Mouse (Mus musculus) neural tube, embryonic 13.5 days (tissue): ENCODE data around the gene Gm20388. TPM values are rescaled to one million over a fixed set of nuclear protein-coding genes. Genes with fewer than 3 reads are reported as not detected.

Experiments
- ATAC-seq: fragments of 200-750 bp; cut with Nextera tagmentation; 2 replicates; pipeline ENCODE4 v1.8.0; 2017; ENCODE audit warnings: low read depth, mild to moderate bottlenecking, moderate TSS enrichment, moderate library complexity
- H3K27ac ChIP-seq: fragments of 300-500 bp; sonication (generic); replicated peaks from 2 replicates; pipeline ENCODE4 v1.5.1; 2015; ENCODE audit warnings: moderate library complexity, mild to moderate bottlenecking, inconsistent platforms
- H3K27me3 ChIP-seq: fragments of 300-500 bp; sonication (generic); 2 replicates; pipeline ENCODE4 v1.6.1; 2015; ENCODE audit warnings: mild to moderate bottlenecking, inconsistent platforms
- H3K36me3 ChIP-seq: fragments of 300-500 bp; sonication (generic); 2 replicates; pipeline ENCODE4 v1.6.1; 2015; ENCODE audit warnings: mild to moderate bottlenecking, inconsistent platforms
- H3K4me1 ChIP-seq: fragments of 300-500 bp; sonication (generic); replicated peaks from 2 replicates; pipeline ENCODE4 v1.6.1; 2015; ENCODE audit warnings: inconsistent platforms
- H3K4me2 ChIP-seq: fragments of 300-500 bp; sonication (generic); 2 replicates; pipeline ENCODE4 v1.6.1; 2015; ENCODE audit warnings: inconsistent platforms, mild to moderate bottlenecking, moderate library complexity
- H3K4me3 ChIP-seq: fragments of 300-500 bp; sonication (generic); 2 replicates; pipeline ENCODE4 v1.5.1; 2015; ENCODE audit warnings: mild to moderate bottlenecking, inconsistent platforms
- H3K9ac ChIP-seq: fragments of 300-500 bp; sonication (generic); 2 replicates; pipeline ENCODE4 v1.6.1; 2015; ENCODE audit warnings: moderate library complexity, mild to moderate bottlenecking, inconsistent platforms
- H3K9me3 ChIP-seq: fragments of 300-500 bp; sonication (generic); 2 replicates; pipeline ENCODE4 v1.6.1; 2016; ENCODE audit warnings: inconsistent platforms
- WGBS: fragments of 180-500 bp; shearing (Covaris S2); methylation state at CpG from one replicate; pipeline ENCODE4 v1.1.7; 2015; 5-methylcytosine and 5-hydroxymethylcytosine counted together
- polyA plus RNA-seq: library from polyadenylated mRNA; unstranded; fragments of >200 nt; fragmentation: Nextera tagmentation; extraction: Ambion mirVana; gene quantifications from 2 replicates; pipeline ENCODE4 v1.2.1, GENCODE M21; 2015

Gene Gm20388
- polyA plus RNA-seq, 1 experiment from 2014 or later = 0.27 TPM

- Histone ChIP-seq H3K36me3 (peaks cover 95% of the 10 kb centered on the region), H3K9me3 (no peaks in the 10 kb centered on the region), H3K4me3 (no peak overlapping the region), H3K27ac (no peak overlapping the region), H3K27me3 (no peaks in the 10 kb centered on the region), H3K4me1 (no peaks in the 10 kb centered on the region), H3K9ac (no peak overlapping the region), H3K4me2 (no peak overlapping the region)
- ATAC-seq = no peak
- 36% methylated on average over 3 of the region's 3 CpGs for WGBS
Measured at GRCm38 (mm10) chr8:121602860-121603259, 1692.2 kb downstream of the Gm20388 start.

- WGBS = 96% methylated on average over 12 of the region's 12 CpGs
- Histone ChIP-seq H3K9me3 (no peaks in the 10 kb centered on the region), H3K4me3 (no peak overlapping the region), H3K4me2 (no peak overlapping the region), H3K27ac (no peak overlapping the region), H3K27me3 (no peaks in the 10 kb centered on the region), H3K36me3 (peaks cover 98% of the 10 kb centered on the region), H3K4me1 (no peaks in the 10 kb centered on the region), H3K9ac (no peak overlapping the region)
- no peak for ATAC-seq
Measured at GRCm38 (mm10) chr8:121603801-121604200, 1693.2 kb downstream of the Gm20388 start.

- WGBS = 88% methylated on average over 5 of the region's 5 CpGs
- Histone ChIP-seq H3K9ac (no peak overlapping the region), H3K9me3 (no peaks in the 10 kb centered on the region), H3K4me1 (no peaks in the 10 kb centered on the region), H3K36me3 (peaks cover 85% of the 10 kb centered on the region), H3K4me2 (no peak overlapping the region), H3K4me3 (no peak overlapping the region), H3K27ac (no peak overlapping the region), H3K27me3 (no peaks in the 10 kb centered on the region)
- no peak for ATAC-seq
Measured at GRCm38 (mm10) chr8:121607661-121608060, 1697.0 kb downstream of the Gm20388 start.

- no peak overlapping the region for H3K4me2 ChIP-seq
- peaks cover 69% of the 10 kb centered on the region for H3K36me3 ChIP-seq
- no peaks in the 10 kb centered on the region for H3K9me3 ChIP-seq
- H3K9ac ChIP-seq = no peak overlapping the region
- 95% methylated on average over 15 of the region's 15 CpGs for WGBS
- ATAC-seq = no peak
- H3K4me1 ChIP-seq = 0 out of 2 replicates have a peak, but pooled peaks cover 11% of the 10 kb centered on the region
- H3K4me3 ChIP-seq = no peak overlapping the region
- H3K27me3 ChIP-seq = no peaks in the 10 kb centered on the region
- no peak overlapping the region for H3K27ac ChIP-seq
Measured at GRCm38 (mm10) chr8:121609251-121609650, 1698.6 kb downstream of the Gm20388 start.

- Histone ChIP-seq H3K4me2 (no peak overlapping the region), H3K9me3 (no peaks in the 10 kb centered on the region), H3K9ac (no peak overlapping the region), H3K4me3 (no peak overlapping the region), H3K36me3 (peaks cover 63% of the 10 kb centered on the region), H3K4me1 (0 out of 2 replicates have a peak, but pooled peaks cover 11% of the 10 kb centered on the region), H3K27ac (no peak overlapping the region), H3K27me3 (no peaks in the 10 kb centered on the region)
- ATAC-seq = no peak
- WGBS = 93% methylated on average over 11 of the region's 11 CpGs
Measured at GRCm38 (mm10) chr8:121609916-121610315, 1699.3 kb downstream of the Gm20388 start.

- H3K27ac ChIP-seq = no peak overlapping the region
- H3K4me1 ChIP-seq = peaks cover 18% of the 10 kb centered on the region
- H3K4me2 ChIP-seq = no peak overlapping the region
- H3K9me3 ChIP-seq = no peaks in the 10 kb centered on the region
- H3K27me3 ChIP-seq = no peaks in the 10 kb centered on the region
- no peak overlapping the region for H3K4me3 ChIP-seq
- no peak overlapping the region for H3K9ac ChIP-seq
- peaks cover 52% of the 10 kb centered on the region for H3K36me3 ChIP-seq
- ATAC-seq = no peak
Measured at GRCm38 (mm10) chr8:121613419-121613818, 1702.8 kb downstream of the Gm20388 start.

GRCm38 (mm10) chr8:121619401-121619995 is 1708.9 kb downstream of the Gm20388 start:
- no peak overlapping the region for H3K4me2 ChIP-seq
- no peak overlapping the region for H3K9ac ChIP-seq
- 64% methylated on average over 7 of the region's 7 CpGs for WGBS
- no peaks in the 10 kb centered on the region for H3K9me3 ChIP-seq
- H3K36me3 ChIP-seq = peaks cover 29% of the 10 kb centered on the region
- no peaks in the 10 kb centered on the region for H3K27me3 ChIP-seq
- peak overlapping the region; percentile 49; the same call in 1 of the 2 replicates for H3K27ac ChIP-seq
- H3K4me3 ChIP-seq = no peak overlapping the region
- no peak; the same call in 1 of the 2 replicates for ATAC-seq
- peaks cover 56% of the 10 kb centered on the region for H3K4me1 ChIP-seq

GRCm38 (mm10) chr8:121620801-121621516 is 1710.3 kb downstream of the Gm20388 start:
- H3K4me1 ChIP-seq = peaks cover 70% of the 10 kb centered on the region
- no peak for ATAC-seq
- WGBS = 88% methylated on average over 12 of the region's 12 CpGs
- H3K27me3 ChIP-seq = no peaks in the 10 kb centered on the region
- H3K36me3 ChIP-seq = peaks cover 18% of the 10 kb centered on the region
- H3K9ac ChIP-seq = no peak overlapping the region
- H3K9me3 ChIP-seq = no peaks in the 10 kb centered on the region
- H3K27ac ChIP-seq = no peak overlapping the region
- H3K4me3 ChIP-seq = no peak overlapping the region
- H3K4me2 ChIP-seq = no peak overlapping the region

- WGBS = 57% methylated on average over 1 of the region's 1 CpGs
- peaks cover 79% of the 10 kb centered on the region for H3K4me1 ChIP-seq
Measured at GRCm38 (mm10) chr8:121621879-121622278, 1711.2 kb downstream of the Gm20388 start.

GRCm38 (mm10) chr8:121623043-121623442 is 1712.4 kb downstream of the Gm20388 start:
- Histone ChIP-seq H3K27me3 (no peaks in the 10 kb centered on the region), H3K4me2 (no peak overlapping the region), H3K27ac (peak overlapping the region; percentile 38; the same call in 1 of the 2 replicates), H3K36me3 (peaks cover 26% of the 10 kb centered on the region), H3K9me3 (no peaks in the 10 kb centered on the region), H3K4me1 (peaks cover 79% of the 10 kb centered on the region), H3K9ac (no peak overlapping the region), H3K4me3 (no peak overlapping the region)
- 69% methylated on average over 8 of the region's 8 CpGs for WGBS
- ATAC-seq = no peak

More at GRCm38 (mm10) chr8:121621879-121622278, 1711.2 kb downstream of the Gm20388 start:
- Histone ChIP-seq H3K9me3 (no peaks in the 10 kb centered on the region), H3K4me3 (no peak overlapping the region), H3K9ac (no peak overlapping the region), H3K36me3 (peaks cover 22% of the 10 kb centered on the region), H3K27ac (no peak overlapping the region), H3K4me2 (no peak overlapping the region), H3K27me3 (no peaks in the 10 kb centered on the region)
- no peak for ATAC-seq

- ATAC-seq = no peak
- H3K4me2 ChIP-seq = no peak overlapping the region
- no peak overlapping the region for H3K9ac ChIP-seq
- 93% methylated on average over 4 of the region's 4 CpGs for WGBS
- no peaks in the 10 kb centered on the region for H3K9me3 ChIP-seq
- no peak overlapping the region for H3K4me3 ChIP-seq
- H3K36me3 ChIP-seq = peaks cover 27% of the 10 kb centered on the region
- H3K4me1 ChIP-seq = peaks cover 45% of the 10 kb centered on the region
- no peak overlapping the region for H3K27ac ChIP-seq
- no peaks in the 10 kb centered on the region for H3K27me3 ChIP-seq
Measured at GRCm38 (mm10) chr8:121628681-121629080, 1718.0 kb downstream of the Gm20388 start.

- Histone ChIP-seq H3K4me3 (no peak overlapping the region), H3K36me3 (peaks cover 25% of the 10 kb centered on the region), H3K27ac (peak overlapping the region; percentile 33; the same call in 1 of the 2 replicates), H3K4me1 (peaks cover 35% of the 10 kb centered on the region), H3K4me2 (no peak overlapping the region), H3K9me3 (no peaks in the 10 kb centered on the region), H3K27me3 (no peaks in the 10 kb centered on the region), H3K9ac (no peak overlapping the region)
- no peak for ATAC-seq
- 77% methylated on average over 7 of the region's 7 CpGs for WGBS
Measured at GRCm38 (mm10) chr8:121631645-121632071, 1721.0 kb downstream of the Gm20388 start.
